In the genomic region with DNA sequence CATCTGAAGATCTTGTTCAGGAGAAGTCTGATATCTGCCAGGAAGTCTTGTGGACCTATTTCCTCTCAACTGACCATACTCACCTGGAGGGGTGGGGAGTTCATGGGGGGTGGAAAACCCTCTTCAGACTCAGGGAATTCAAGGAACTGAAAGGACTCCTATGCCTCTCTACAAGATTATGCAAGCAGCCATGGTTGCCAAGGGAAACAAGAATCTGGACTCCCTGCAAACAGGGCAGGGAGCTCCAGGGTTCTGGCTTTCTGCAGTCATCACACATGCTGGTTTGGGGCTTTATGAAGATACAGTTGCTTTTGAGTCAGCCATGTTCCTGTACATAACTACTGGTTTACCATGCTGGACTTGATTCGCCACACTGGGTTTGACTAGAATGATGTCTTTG, we compare ENCODE assay signal across 27 mouse cellular contexts.
"Had no signal": no experiment of that assay in that cellular context is flagged by ENCODE, and none has a peak within 500 bp of the region (broad histone marks: within the 10 kb centered on the region; RNA-seq: fewer than 3 reads in every experiment).

No protein-coding gene starts in this region.

- H3K9ac ChIP-seq: heart, embryonic 13.5 days; heart, embryonic 15.5 days; hindbrain, embryonic 13.5 days; hindbrain, embryonic 15.5 days; kidney, embryonic 15.5 days; limb, embryonic 12.5 days; liver, embryonic 13.5 days; liver, embryonic 15.5 days had no signal

- DNase-seq: gastrocnemius, postnatal 14 days; gastrocnemius, postnatal 36 days; heart, adult 2 months; heart, postnatal 14 days; heart, postnatal 36 days; kidney, adult 11 months; kidney, adult 2 months; kidney, adult 9 months; kidney, postnatal 14 days; kidney, postnatal 36 days; layer of hippocampus, adult 9-11 months; layer of hippocampus, postnatal 36 days; liver; liver, embryonic 13.5 days had no signal

- ATAC-seq: hindbrain, postnatal 0 days; intestine, embryonic 16.5 days had no signal

- H3K27me3 ChIP-seq: heart, embryonic 13.5 days; heart, embryonic 15.5 days; hindbrain, embryonic 13.5 days; hindbrain, embryonic 15.5 days; kidney, embryonic 15.5 days; limb, embryonic 12.5 days; liver, embryonic 13.5 days; liver, embryonic 15.5 days had no signal

- H3K36me3 ChIP-seq: heart, embryonic 13.5 days; heart, embryonic 15.5 days; hindbrain, embryonic 13.5 days; hindbrain, embryonic 15.5 days; kidney, embryonic 15.5 days; limb, embryonic 10.5 days; limb, embryonic 12.5 days; liver, embryonic 13.5 days; liver, embryonic 15.5 days had no signal

- H3K4me2 ChIP-seq: heart, embryonic 11.5 days; heart, embryonic 13.5 days; heart, embryonic 15.5 days; hindbrain, embryonic 13.5 days; hindbrain, embryonic 15.5 days; kidney, embryonic 15.5 days; limb, embryonic 12.5 days; liver, embryonic 11.5 days; liver, embryonic 13.5 days; liver, embryonic 15.5 days had no signal

- H3K4me3 ChIP-seq: heart, adult 2 months; heart, embryonic 13.5 days; heart, embryonic 15.5 days; hindbrain, embryonic 13.5 days; hindbrain, embryonic 15.5 days; kidney, embryonic 15.5 days; limb, embryonic 10.5 days; limb, embryonic 12.5 days; liver, embryonic 13.5 days; liver, embryonic 15.5 days had no signal

- H3K27ac ChIP-seq: heart, adult 2 months; heart, embryonic 13.5 days; heart, embryonic 15.5 days; hindbrain, embryonic 13.5 days; hindbrain, embryonic 15.5 days; hindbrain, postnatal 0 days; kidney, embryonic 15.5 days; kidney, postnatal 0 days; limb, embryonic 10.5 days; limb, embryonic 12.5 days; liver, embryonic 13.5 days; liver, embryonic 15.5 days had no signal

- H3K4me1 ChIP-seq: heart, embryonic 13.5 days; heart, embryonic 15.5 days; hindbrain, embryonic 13.5 days; hindbrain, embryonic 15.5 days; kidney, embryonic 15.5 days; limb, embryonic 10.5 days; limb, embryonic 12.5 days; liver, embryonic 13.5 days; liver, embryonic 15.5 days had no signal

- H3K9me3 ChIP-seq: heart, embryonic 13.5 days; heart, embryonic 15.5 days; hindbrain, embryonic 13.5 days; hindbrain, embryonic 15.5 days; kidney, embryonic 15.5 days; limb, embryonic 10.5 days; limb, embryonic 12.5 days; liver, embryonic 13.5 days; liver, embryonic 15.5 days had no signal
